Mouse (Mus musculus): ENCODE data around the gene Rreb1. TPM values are rescaled to one million over a fixed set of nuclear protein-coding genes. Genes with fewer than 3 reads are reported as not detected.
"Not testable (repeated sequence)": the region's sequence is repeated elsewhere in the genome, so short reads cannot be mapped to it uniquely, and the experiment has no call there.

The Rreb1 gene
- polyA plus RNA-seq, 2 experiments from 2014 or later, result 3.0 to 4.9 TPM

GRCm38 (mm10) chr13:37827263-37827995, 49.2 kb downstream of the Rreb1 start:
- peak; percentile 44 for ATAC-seq

- ATAC-seq, result no peak
These were observed 49.9 kb downstream of the Rreb1 start for GRCm38 (mm10) chr13:37827996-37828579.

- no peak for ATAC-seq
These were observed 50.7 kb downstream of the Rreb1 start for GRCm38 (mm10) chr13:37828928-37829327.

- ATAC-seq, result no peak
These were observed 52.1 kb downstream of the Rreb1 start for GRCm38 (mm10) chr13:37830256-37830655.

GRCm38 (mm10) chr13:37830874-37831311, 52.7 kb downstream of the Rreb1 start:
- ATAC-seq, result no peak

GRCm38 (mm10) chr13:37832481-37832880, 54.3 kb downstream of the Rreb1 start:
- ATAC-seq, result no peak

GRCm38 (mm10) chr13:37833500-37833899, 55.3 kb downstream of the Rreb1 start:
- ATAC-seq, result no peak

GRCm38 (mm10) chr13:37835296-37835695, 57.1 kb downstream of the Rreb1 start:
- no peak for ATAC-seq

GRCm38 (mm10) chr13:37835811-37836210, 57.6 kb downstream of the Rreb1 start:
- not testable (repeated sequence) for ATAC-seq

- ATAC-seq, result no peak
These were observed 59.2 kb downstream of the Rreb1 start for GRCm38 (mm10) chr13:37837372-37837771.

- ATAC-seq, result no peak
These were observed 60.3 kb downstream of the Rreb1 start for GRCm38 (mm10) chr13:37838260-37839183.

GRCm38 (mm10) chr13:37843241-37843640, 65.0 kb downstream of the Rreb1 start:
- ATAC-seq, result no peak

- ATAC-seq, result no peak
These were observed 65.6 kb downstream of the Rreb1 start for GRCm38 (mm10) chr13:37843844-37844243.

- no peak for ATAC-seq
These were observed 67.0 kb downstream of the Rreb1 start for GRCm38 (mm10) chr13:37845156-37845555.

GRCm38 (mm10) chr13:37845641-37846040, 67.4 kb downstream of the Rreb1 start:
- no peak for ATAC-seq

- ATAC-seq, result no peak
These were observed 68.3 kb downstream of the Rreb1 start for GRCm38 (mm10) chr13:37846507-37846906.

- ATAC-seq, result no peak
These were observed 68.9 kb downstream of the Rreb1 start for GRCm38 (mm10) chr13:37846962-37847570.

GRCm38 (mm10) chr13:37847601-37848358, 69.6 kb downstream of the Rreb1 start:
- no peak for ATAC-seq

GRCm38 (mm10) chr13:37848438-37848837, 70.2 kb downstream of the Rreb1 start:
- no peak for ATAC-seq

- no peak for ATAC-seq
These were observed 73.4 kb downstream of the Rreb1 start for GRCm38 (mm10) chr13:37851617-37852016.

GRCm38 (mm10) chr13:37852850-37853249, 74.7 kb downstream of the Rreb1 start:
- no peak for ATAC-seq

- ATAC-seq, result peak; percentile 53
These were observed 75.2 kb downstream of the Rreb1 start for GRCm38 (mm10) chr13:37853441-37853840.
